Mouse (Mus musculus): ENCODE measurements at regions not wholly inside any gene's neighbourhood (a gene's known extent, or its start where the extent isn't known, plus 50 kb on each side); places are given as distances from the start of the nearest gene placed in this dataset.

- H3K4me1 ChIP-seq (replicated peaks; ENCODE audit: control insufficient read depth, insufficient read depth, low read length) = no peaks in the 10 kb centered on the region
- H3K9ac ChIP-seq (ENCODE audit: low read depth, low read length) = no peak overlapping the region
- no peaks in the 10 kb centered on the region for H3K36me3 ChIP-seq (ENCODE audit: control insufficient read depth, insufficient read depth, low read length)
- ATAC-seq (ENCODE audit: low FRiP score) = no peak
- H3K4me2 ChIP-seq (replicated peaks; ENCODE audit: low read depth, low read length) = no peak overlapping the region
- no peaks in the 10 kb centered on the region for H3K9me3 ChIP-seq (ENCODE audit: control insufficient read depth, low read length)
- no peak overlapping the region for H3K27ac ChIP-seq (ENCODE audit: low read depth, low read length)
- no peaks in the 10 kb centered on the region for H3K27me3 ChIP-seq (ENCODE audit: control insufficient read depth, insufficient read depth, low read length)
- DNase-seq (ENCODE audit: low spot score) = no peak
- WGBS = 89% methylated on average over 5 of the region's 5 CpGs
- H3K4me3 ChIP-seq (ENCODE audit: low read depth, low read length) = no peak overlapping the region
Observed at GRCm38 (mm10) chr9:115727361-115727760, 181.9 kb upstream of the Gadl1 start.

DNA sequence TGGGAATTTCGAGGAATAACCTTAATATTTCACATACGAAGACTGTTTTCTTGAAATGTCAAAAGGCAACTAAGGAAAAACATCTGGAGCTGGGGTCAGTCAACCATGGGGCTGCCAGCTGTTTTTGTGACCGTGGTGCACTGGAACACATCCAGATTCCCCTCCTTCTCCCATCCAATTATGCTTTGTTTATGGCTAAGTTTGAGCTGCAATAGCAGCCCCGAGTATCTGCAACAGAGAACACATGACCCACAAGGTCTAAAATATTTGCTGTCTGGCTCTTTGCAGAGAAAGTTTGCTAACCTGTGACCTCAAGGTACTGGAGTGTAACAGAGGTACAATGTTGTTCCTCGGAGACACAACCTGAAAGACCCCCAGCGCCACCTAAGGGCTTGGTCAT is 177.7 kb upstream of the Gadl1 start:
- H3K27ac ChIP-seq (ENCODE audit: low read depth, low read length) = no peak overlapping the region
- no peaks in the 10 kb centered on the region for H3K9me3 ChIP-seq (ENCODE audit: control insufficient read depth, low read length)
- DNase-seq (ENCODE audit: low spot score) (no peak), ATAC-seq (ENCODE audit: low FRiP score) (no peak)
- H3K4me3 ChIP-seq (ENCODE audit: low read depth, low read length) = no peak overlapping the region
- H3K36me3 ChIP-seq (ENCODE audit: control insufficient read depth, insufficient read depth, low read length) = no peaks in the 10 kb centered on the region
- WGBS = 71% methylated on average over 6 of the region's 6 CpGs
- H3K4me1 ChIP-seq (replicated peaks; ENCODE audit: control insufficient read depth, insufficient read depth, low read length) = no peaks in the 10 kb centered on the region
- no peaks in the 10 kb centered on the region for H3K27me3 ChIP-seq (ENCODE audit: control insufficient read depth, insufficient read depth, low read length)
- H3K9ac ChIP-seq (ENCODE audit: low read depth, low read length) = no peak overlapping the region
- no peak overlapping the region for H3K4me2 ChIP-seq (replicated peaks; ENCODE audit: low read depth, low read length)

DNA sequence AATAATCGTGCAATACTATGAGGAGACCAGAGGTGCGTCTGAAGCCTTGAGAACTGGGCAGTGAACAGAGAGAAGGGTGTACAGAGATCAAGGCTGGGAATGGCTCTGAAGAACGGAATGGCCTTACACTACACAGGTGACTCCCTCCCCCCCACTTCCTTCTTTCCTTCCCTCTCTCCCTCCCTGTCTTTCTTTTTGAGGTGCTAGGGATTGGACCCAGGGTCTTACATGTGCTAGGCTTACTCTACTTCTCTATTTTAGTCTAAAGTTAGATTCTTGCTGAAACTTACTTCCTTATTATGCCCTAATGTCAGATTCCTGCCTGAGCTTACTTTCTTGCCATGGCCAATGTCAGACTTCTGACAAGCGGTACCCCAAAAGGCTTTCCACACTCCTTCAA is 176.2 kb upstream of the Gadl1 start:
- H3K27me3 ChIP-seq (ENCODE audit: control insufficient read depth, insufficient read depth, low read length) = no peaks in the 10 kb centered on the region
- H3K27ac ChIP-seq (ENCODE audit: low read depth, low read length) = no peak overlapping the region
- no peak overlapping the region for H3K9ac ChIP-seq (ENCODE audit: low read depth, low read length)
- H3K4me1 ChIP-seq (replicated peaks; ENCODE audit: control insufficient read depth, insufficient read depth, low read length) = no peaks in the 10 kb centered on the region
- no peaks in the 10 kb centered on the region for H3K9me3 ChIP-seq (ENCODE audit: control insufficient read depth, low read length)
- H3K4me3 ChIP-seq (ENCODE audit: low read depth, low read length) = no peak overlapping the region
- 95% methylated on average over 4 of the region's 4 CpGs for WGBS
- ATAC-seq (ENCODE audit: low FRiP score) (no peak), DNase-seq (ENCODE audit: low spot score) (no peak)
- no peak overlapping the region for H3K4me2 ChIP-seq (replicated peaks; ENCODE audit: low read depth, low read length)
- no peaks in the 10 kb centered on the region for H3K36me3 ChIP-seq (ENCODE audit: control insufficient read depth, insufficient read depth, low read length)

- Histone ChIP-seq H3K9me3 (ENCODE audit: control insufficient read depth, low read length) (no peaks in the 10 kb centered on the region), H3K9ac (ENCODE audit: low read depth, low read length) (no peak overlapping the region), H3K27ac (ENCODE audit: low read depth, low read length) (no peak overlapping the region), H3K27me3 (ENCODE audit: control insufficient read depth, insufficient read depth, low read length) (no peaks in the 10 kb centered on the region), H3K36me3 (ENCODE audit: control insufficient read depth, insufficient read depth, low read length) (no peaks in the 10 kb centered on the region), H3K4me1 (replicated peaks; ENCODE audit: control insufficient read depth, insufficient read depth, low read length) (no peaks in the 10 kb centered on the region), H3K4me2 (replicated peaks; ENCODE audit: low read depth, low read length) (no peak overlapping the region), H3K4me3 (ENCODE audit: low read depth, low read length) (no peak overlapping the region)
- DNase-seq (ENCODE audit: low spot score) (no peak), ATAC-seq (ENCODE audit: low FRiP score) (no peak)
- WGBS = 85% methylated on average over 5 of the region's 5 CpGs
Observed at GRCm38 (mm10) chr9:115739984-115740383, 169.3 kb upstream of the Gadl1 start.

- Histone ChIP-seq H3K4me1 (replicated peaks; ENCODE audit: control insufficient read depth, insufficient read depth, low read length) (no peaks in the 10 kb centered on the region), H3K36me3 (ENCODE audit: control insufficient read depth, insufficient read depth, low read length) (no peaks in the 10 kb centered on the region), H3K4me2 (replicated peaks; ENCODE audit: low read depth, low read length) (no peak overlapping the region), H3K27me3 (ENCODE audit: control insufficient read depth, insufficient read depth, low read length) (no peaks in the 10 kb centered on the region), H3K9me3 (ENCODE audit: control insufficient read depth, low read length) (no peaks in the 10 kb centered on the region), H3K27ac (ENCODE audit: low read depth, low read length) (no peak overlapping the region), H3K9ac (ENCODE audit: low read depth, low read length) (no peak overlapping the region), H3K4me3 (ENCODE audit: low read depth, low read length) (no peak overlapping the region)
- ATAC-seq (ENCODE audit: low FRiP score) (no peak), DNase-seq (ENCODE audit: low spot score) (no peak)
- WGBS = 85% methylated on average over 9 of the region's 9 CpGs
Observed at GRCm38 (mm10) chr9:115746436-115746835, 162.8 kb upstream of the Gadl1 start.

GRCm38 (mm10) chr9:115760496-115760895 is 148.8 kb upstream of the Gadl1 start:
- DNase-seq (ENCODE audit: low spot score) = no peak
- ATAC-seq (ENCODE audit: low FRiP score) = no peak
- Histone ChIP-seq H3K9me3 (ENCODE audit: control insufficient read depth, low read length) (no peaks in the 10 kb centered on the region), H3K4me2 (replicated peaks; ENCODE audit: low read depth, low read length) (no peak overlapping the region), H3K4me1 (replicated peaks; ENCODE audit: control insufficient read depth, insufficient read depth, low read length) (no peaks in the 10 kb centered on the region), H3K4me3 (ENCODE audit: low read depth, low read length) (no peak overlapping the region), H3K9ac (ENCODE audit: low read depth, low read length) (no peak overlapping the region), H3K27ac (ENCODE audit: low read depth, low read length) (no peak overlapping the region), H3K27me3 (ENCODE audit: control insufficient read depth, insufficient read depth, low read length) (no peaks in the 10 kb centered on the region), H3K36me3 (ENCODE audit: control insufficient read depth, insufficient read depth, low read length) (no peaks in the 10 kb centered on the region)
- 40% methylated on average over 2 of the region's 2 CpGs for WGBS

GRCm38 (mm10) chr9:115764136-115764535 is 145.1 kb upstream of the Gadl1 start:
- H3K9ac ChIP-seq (ENCODE audit: low read depth, low read length) = no peak overlapping the region
- ATAC-seq (ENCODE audit: low FRiP score) (no peak), DNase-seq (ENCODE audit: low spot score) (no peak)
- WGBS = 81% methylated on average over 5 of the region's 5 CpGs
- H3K9me3 ChIP-seq (ENCODE audit: control insufficient read depth, low read length) = no peaks in the 10 kb centered on the region
- no peaks in the 10 kb centered on the region for H3K36me3 ChIP-seq (ENCODE audit: control insufficient read depth, insufficient read depth, low read length)
- H3K27ac ChIP-seq (ENCODE audit: low read depth, low read length) = no peak overlapping the region
- H3K4me3 ChIP-seq (ENCODE audit: low read depth, low read length) = no peak overlapping the region
- no peaks in the 10 kb centered on the region for H3K4me1 ChIP-seq (replicated peaks; ENCODE audit: control insufficient read depth, insufficient read depth, low read length)
- no peaks in the 10 kb centered on the region for H3K27me3 ChIP-seq (ENCODE audit: control insufficient read depth, insufficient read depth, low read length)
- no peak overlapping the region for H3K4me2 ChIP-seq (replicated peaks; ENCODE audit: low read depth, low read length)

GRCm38 (mm10) chr9:115766471-115766870 is 142.8 kb upstream of the Gadl1 start:
- ATAC-seq (ENCODE audit: low FRiP score) (no peak), DNase-seq (ENCODE audit: low spot score) (no peak)
- Histone ChIP-seq H3K4me2 (replicated peaks; ENCODE audit: low read depth, low read length) (no peak overlapping the region), H3K4me3 (ENCODE audit: low read depth, low read length) (no peak overlapping the region), H3K27me3 (ENCODE audit: control insufficient read depth, insufficient read depth, low read length) (no peaks in the 10 kb centered on the region), H3K9ac (ENCODE audit: low read depth, low read length) (no peak overlapping the region), H3K27ac (ENCODE audit: low read depth, low read length) (no peak overlapping the region), H3K9me3 (ENCODE audit: control insufficient read depth, low read length) (no peaks in the 10 kb centered on the region), H3K4me1 (replicated peaks; ENCODE audit: control insufficient read depth, insufficient read depth, low read length) (no peaks in the 10 kb centered on the region), H3K36me3 (ENCODE audit: control insufficient read depth, insufficient read depth, low read length) (no peaks in the 10 kb centered on the region)
- 87% methylated on average over 6 of the region's 6 CpGs for WGBS

DNA sequence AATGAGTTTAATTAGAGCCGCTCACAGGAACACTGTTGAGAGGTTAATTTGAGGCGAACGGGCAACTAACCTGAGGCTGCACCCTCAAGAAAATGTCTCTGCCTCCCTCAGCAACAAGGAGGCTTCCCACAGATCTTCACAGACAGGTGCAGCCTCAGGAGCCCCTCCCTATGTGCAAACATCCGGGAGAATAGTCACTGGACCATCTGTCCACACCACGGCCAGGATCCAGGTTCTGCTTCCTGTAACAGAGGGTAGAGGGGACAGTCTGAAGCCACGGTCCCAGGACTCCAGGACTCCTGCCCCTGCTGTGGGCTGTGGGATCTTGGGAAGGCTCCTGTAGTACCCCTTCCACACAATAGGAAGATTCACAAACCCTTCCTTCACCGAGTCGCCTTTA is 134.1 kb upstream of the Gadl1 start:
- Histone ChIP-seq H3K9me3 (ENCODE audit: control insufficient read depth, low read length) (no peaks in the 10 kb centered on the region), H3K27me3 (ENCODE audit: control insufficient read depth, insufficient read depth, low read length) (no peaks in the 10 kb centered on the region), H3K36me3 (ENCODE audit: control insufficient read depth, insufficient read depth, low read length) (no peaks in the 10 kb centered on the region), H3K4me2 (replicated peaks; ENCODE audit: low read depth, low read length) (no peak overlapping the region), H3K27ac (ENCODE audit: low read depth, low read length) (no peak overlapping the region), H3K9ac (ENCODE audit: low read depth, low read length) (no peak overlapping the region), H3K4me3 (ENCODE audit: low read depth, low read length) (no peak overlapping the region), H3K4me1 (replicated peaks; ENCODE audit: control insufficient read depth, insufficient read depth, low read length) (no peaks in the 10 kb centered on the region)
- 78% methylated on average over 8 of the region's 8 CpGs for WGBS
- no peak for DNase-seq (ENCODE audit: low spot score)
- no peak for ATAC-seq (ENCODE audit: low FRiP score)

All from hindbrain, embryonic 11.5 days (tissue).